Mouse (Mus musculus): ENCODE measurements at regions not wholly inside any gene's neighbourhood (a gene's known extent, or its start where the extent isn't known, plus 50 kb on each side); places are given as distances from the start of the nearest gene placed in this dataset.

GRCm38 (mm10) chr11:17461701-17462100 lies 204.3 kb downstream of the C1d start:
- DNase-seq (ENCODE audit: low spot score), result no peak

GRCm38 (mm10) chr11:17464875-17465274 lies 207.5 kb downstream of the C1d start:
- peak; percentile 7 for DNase-seq (ENCODE audit: low spot score)

GRCm38 (mm10) chr11:17468431-17469165 lies 211.2 kb downstream of the C1d start:
- no peak for DNase-seq (ENCODE audit: low spot score)

- DNase-seq (ENCODE audit: low spot score), result no peak
Observed at GRCm38 (mm10) chr11:17481436-17481996, 224.1 kb downstream of the C1d start.

GRCm38 (mm10) chr11:17483849-17484441 lies 226.6 kb downstream of the C1d start:
- no peak for DNase-seq (ENCODE audit: low spot score)

GRCm38 (mm10) chr11:17501120-17502043 lies 244.0 kb downstream of the C1d start:
- DNase-seq (ENCODE audit: low spot score), result no peak

GRCm38 (mm10) chr11:17502052-17502451 lies 244.7 kb downstream of the C1d start:
- DNase-seq (ENCODE audit: low spot score), result no peak

GRCm38 (mm10) chr11:17522220-17522919 lies 265.0 kb downstream of the C1d start:
- no peak for DNase-seq (ENCODE audit: low spot score)

- DNase-seq (ENCODE audit: low spot score), result no peak
Observed at GRCm38 (mm10) chr11:17523329-17523728, 265.9 kb downstream of the C1d start.

- DNase-seq (ENCODE audit: low spot score), result no peak
Observed at GRCm38 (mm10) chr11:17524985-17525775, 267.8 kb downstream of the C1d start.

GRCm38 (mm10) chr11:17526476-17526875 lies 269.1 kb downstream of the C1d start:
- no peak for DNase-seq (ENCODE audit: low spot score)

GRCm38 (mm10) chr11:17528609-17529008 lies 271.2 kb downstream of the C1d start:
- no peak for DNase-seq (ENCODE audit: low spot score)

- no peak for DNase-seq (ENCODE audit: low spot score)
Observed at GRCm38 (mm10) chr11:17533706-17534105, 276.3 kb downstream of the C1d start.

GRCm38 (mm10) chr11:17546286-17546685 lies 288.9 kb downstream of the C1d start:
- no peak for DNase-seq (ENCODE audit: low spot score)

- DNase-seq (ENCODE audit: low spot score), result no peak
Observed at GRCm38 (mm10) chr11:17549148-17549547, 291.8 kb downstream of the C1d start.

GRCm38 (mm10) chr11:17555276-17555675 lies 297.9 kb downstream of the C1d start:
- no peak for DNase-seq (ENCODE audit: low spot score)

- no peak for DNase-seq (ENCODE audit: low spot score)
Observed at GRCm38 (mm10) chr11:17591780-17592487, 334.6 kb downstream of the C1d start.

GRCm38 (mm10) chr11:17603726-17604493 lies 346.5 kb downstream of the C1d start:
- DNase-seq (ENCODE audit: low spot score), result no peak

GRCm38 (mm10) chr11:17620462-17621248 lies 333.0 kb downstream of the Etaa1 start:
- no peak for DNase-seq (ENCODE audit: low spot score)

All from layer of hippocampus, adult 11-12 months (tissue).